Mouse (Mus musculus) liver, embryonic 14.5 days (tissue): ENCODE measurements at regions not wholly inside any gene's neighbourhood (a gene's known extent, or its start where the extent isn't known, plus 50 kb on each side); places are given as distances from the start of the nearest gene placed in this dataset.

Experiments
- CTCF ChIP-seq: IDR thresholded peaks from 2 replicates; pipeline ENCODE4 v1.5.1; 2016; ENCODE audit warnings: antibody characterized with exemption, low read depth, control low read depth
- EP300 ChIP-seq: IDR thresholded peaks from 2 replicates; pipeline ENCODE4 v1.6.1; 2016; ENCODE audit warnings: antibody characterized with exemption, low read depth

- no peak for TF ChIP-seq CTCF
- no peak for TF ChIP-seq EP300
Measured at GRCm38 (mm10) chr12:26244701-26245100, 170.4 kb downstream of the Rnf144a start.
